Mouse (Mus musculus) spleen, adult 18-20 months (tissue): ENCODE measurements around the gene Rps11.

ENCODE experiments used
- DNase-seq, 2 experiments: peaks; one replicate each; pipeline ENCODE4 v3.0.0; 2022; ENCODE audit warnings: mixed read lengths in 2 of 2

Rps11 gene

GRCm38 (mm10) chr7:45082401-45083299 lies 41.6 kb downstream of the Rps11 start:
- peak; percentile 57 to 61 for DNase-seq

- DNase-seq, result no peak
Observed at GRCm38 (mm10) chr7:45081016-45081415, 43.2 kb downstream of the Rps11 start.

- DNase-seq, result peak; percentile 80 to 96
Observed at GRCm38 (mm10) chr7:45079856-45080255, 44.4 kb downstream of the Rps11 start.

- peak; percentile 60 to 81 for DNase-seq
Observed at GRCm38 (mm10) chr7:45078513-45078912, 45.7 kb downstream of the Rps11 start.

GRCm38 (mm10) chr7:45077829-45078228 lies 46.4 kb downstream of the Rps11 start:
- no peak for DNase-seq

- DNase-seq, result no peak
Observed at GRCm38 (mm10) chr7:45077322-45077721, 46.9 kb downstream of the Rps11 start.

- no peak for DNase-seq
Observed at GRCm38 (mm10) chr7:45076501-45076900, 47.7 kb downstream of the Rps11 start.

GRCm38 (mm10) chr7:45075405-45075804 lies 48.8 kb downstream of the Rps11 start:
- no peak for DNase-seq

GRCm38 (mm10) chr7:45073949-45074348 lies 50.3 kb downstream of the Rps11 start:
- no peak for DNase-seq

GRCm38 (mm10) chr7:45073171-45073707 lies 51.0 kb downstream of the Rps11 start:
- DNase-seq, result no peak
